Mouse (Mus musculus): ENCODE measurements at regions not wholly inside any gene's neighbourhood (a gene's known extent, or its start where the extent isn't known, plus 50 kb on each side); places are given as distances from the start of the nearest gene placed in this dataset.

- Histone ChIP-seq H3K9me3 (no peaks in the 10 kb centered on the region), H3K27me3 (no peaks in the 10 kb centered on the region), H3K4me2 (peak overlapping the region; percentile 64), H3K27ac (no peak overlapping the region), H3K4me3 (peak overlapping the region; percentile 66), H3K4me1 (peaks cover 5% of the 10 kb centered on the region; the same call in 1 of the 2 replicates), H3K9ac (peak overlapping the region; percentile 72), H3K36me3 (0 out of 2 replicates have a peak, but pooled peaks cover 4% of the 10 kb centered on the region)
- peak; percentile 80; the same call in 1 of the 2 replicates for ATAC-seq (ENCODE audit: borderline replicate concordance, extremely low read depth, low FRiP score, low TSS enrichment)
- 24% methylated on average over 34 of the region's 34 CpGs for WGBS
Measured at GRCm38 (mm10) chr7:31208237-31209054, 52.8 kb upstream of the Gramd1a start.

GRCm38 (mm10) chr7:31207563-31208236 lies 52.0 kb upstream of the Gramd1a start:
- Histone ChIP-seq H3K36me3 (0 out of 2 replicates have a peak, but pooled peaks cover 4% of the 10 kb centered on the region), H3K4me1 (peaks cover 5% of the 10 kb centered on the region; the same call in 1 of the 2 replicates), H3K27me3 (no peaks in the 10 kb centered on the region), H3K27ac (no peak overlapping the region), H3K4me2 (peak overlapping the region; percentile 64; the same call in 1 of the 2 replicates), H3K4me3 (peak overlapping the region; percentile 66), H3K9me3 (no peaks in the 10 kb centered on the region), H3K9ac (no peak overlapping the region)
- 58% methylated on average over 13 of the region's 13 CpGs for WGBS
- ATAC-seq (ENCODE audit: borderline replicate concordance, extremely low read depth, low FRiP score, low TSS enrichment), result no peak

Measured in lung, embryonic 15.5 days (tissue).